Mouse (Mus musculus) midbrain, embryonic 12.5 days (tissue): Measurements from ENCODE around the gene Ddx5. TPM values are rescaled to one million over a fixed set of nuclear protein-coding genes. Genes with fewer than 3 reads are reported as not detected.

Experiments
- ATAC-seq: fragments of 200-750 bp; cut with Nextera tagmentation; 2 replicates; pipeline ENCODE4 v1.8.0; 2017; ENCODE audit warnings: low read depth, moderate TSS enrichment, moderate library complexity; ENCODE audit not compliant: low FRiP score
- H3K27ac ChIP-seq: fragments of 300-500 bp; sonication (generic); replicated peaks from 2 replicates; pipeline ENCODE4 v1.5.1; 2016; ENCODE audit warnings: mild to moderate bottlenecking
- H3K27me3 ChIP-seq: fragments of 300-500 bp; sonication (generic); 2 replicates; pipeline ENCODE4 v1.6.1; 2016; ENCODE audit warnings: mild to moderate bottlenecking
- H3K36me3 ChIP-seq: fragments of 300-500 bp; sonication (generic); 2 replicates; pipeline ENCODE4 v1.6.1; 2016
- H3K4me1 ChIP-seq: fragments of 300-500 bp; sonication (generic); 2 replicates; pipeline ENCODE4 v1.6.1; 2016
- H3K4me2 ChIP-seq: fragments of 300-500 bp; sonication (generic); replicated peaks from 2 replicates; pipeline ENCODE4 v1.6.1; 2016; ENCODE audit warnings: mild to moderate bottlenecking, moderate library complexity
- H3K4me3 ChIP-seq: fragments of 300-500 bp; sonication (generic); 2 replicates; pipeline ENCODE4 v1.5.1; 2016; ENCODE audit warnings: mild to moderate bottlenecking
- H3K9ac ChIP-seq: fragments of 300-500 bp; sonication (generic); replicated peaks from 2 replicates; pipeline ENCODE4 v1.6.1; 2016; ENCODE audit warnings: mild to moderate bottlenecking, moderate library complexity
- H3K9me3 ChIP-seq: fragments of 300-500 bp; sonication (generic); 2 replicates; pipeline ENCODE4 v1.6.1; 2016; ENCODE audit warnings: mild to moderate bottlenecking
- WGBS: fragments of 180-500 bp; shearing (Covaris S2); methylation state at CpG from one replicate; pipeline ENCODE4 v1.1.7; 2016; 5-methylcytosine and 5-hydroxymethylcytosine counted together
- polyA plus RNA-seq: library from polyadenylated mRNA; unstranded; fragments of >200 nt; fragmentation: Nextera tagmentation; extraction: Ambion mirVana; gene quantifications from 2 replicates; pipeline ENCODE4 v1.2.1, GENCODE M21; 2016

Ddx5 gene
- 486 TPM in 2 replicates for polyA plus RNA-seq

- peaks cover 24% of the 10 kb centered on the region for H3K4me1 ChIP-seq
- no peaks in the 10 kb centered on the region for H3K9me3 ChIP-seq
- H3K27me3 ChIP-seq, result no peaks in the 10 kb centered on the region
- WGBS, result 0% methylated on average over 58 of the region's 58 CpGs
- peak within 1 kb of the TSS; percentile 97 for H3K4me3 ChIP-seq
- ATAC-seq, result peak; percentile 91
- H3K36me3 ChIP-seq, result peaks cover 42% of the 10 kb centered on the region
- peak within 1 kb of the TSS; percentile 99 for H3K9ac ChIP-seq
- peak within 1 kb of the TSS; percentile 98 for H3K27ac ChIP-seq
- H3K4me2 ChIP-seq, result peak within 1 kb of the TSS; percentile 72
Measured at GRCm38 (mm10) chr11:106788775-106789459, at the start of gene Ddx5, which contains the start of gene Cep95. Gene Ddx5, minus strand, starts transcription at chr11:106789185. Gene Cep95, plus strand, starts transcription at chr11:106789252.

- 98% methylated on average over 7 of the region's 7 CpGs for WGBS
- no peak overlapping the region for H3K4me3 ChIP-seq
- no peak for ATAC-seq
- no peak overlapping the region for H3K9ac ChIP-seq
- no peaks in the 10 kb centered on the region for H3K4me1 ChIP-seq
- H3K27me3 ChIP-seq, result no peaks in the 10 kb centered on the region
- no peaks in the 10 kb centered on the region for H3K9me3 ChIP-seq
- H3K4me2 ChIP-seq, result no peak overlapping the region
- H3K36me3 ChIP-seq, result peaks cover 68% of the 10 kb centered on the region
- no peak overlapping the region for H3K27ac ChIP-seq
Measured at GRCm38 (mm10) chr11:106828079-106828478, 39.1 kb upstream of the Ddx5 start.

DNA sequence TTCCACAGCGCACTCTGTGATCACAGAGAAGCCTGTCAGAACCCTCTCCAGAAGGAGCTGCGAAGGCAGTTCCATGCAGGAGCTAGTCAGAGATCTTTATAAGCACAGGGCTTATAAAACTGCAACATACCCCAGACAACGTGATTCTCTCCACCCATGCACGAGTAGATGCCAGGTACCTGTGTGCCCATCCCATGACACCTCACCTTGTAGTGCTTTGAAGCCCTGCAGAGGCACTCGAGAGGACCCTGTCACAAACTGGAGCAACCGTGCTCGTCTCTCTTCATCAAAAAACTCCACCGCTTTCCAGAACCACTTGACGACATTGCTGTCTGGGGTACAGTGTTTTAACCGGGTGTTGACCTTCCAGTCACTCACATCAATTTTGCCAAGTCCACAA lies 35.4 kb upstream of the Ddx5 start:
- Histone ChIP-seq H3K27ac (no peak overlapping the region), H3K9ac (no peak overlapping the region), H3K27me3 (no peaks in the 10 kb centered on the region), H3K4me1 (no peaks in the 10 kb centered on the region), H3K4me2 (no peak overlapping the region), H3K9me3 (no peaks in the 10 kb centered on the region), H3K36me3 (peaks cover 72% of the 10 kb centered on the region), H3K4me3 (no peak overlapping the region)
- no peak for ATAC-seq
- WGBS, result 94% methylated on average over 10 of the region's 10 CpGs

GRCm38 (mm10) chr11:106823741-106824140 lies 34.8 kb upstream of the Ddx5 start:
- Histone ChIP-seq H3K9ac (no peak overlapping the region), H3K4me1 (no peaks in the 10 kb centered on the region), H3K27me3 (no peaks in the 10 kb centered on the region), H3K4me3 (no peak overlapping the region), H3K9me3 (no peaks in the 10 kb centered on the region), H3K27ac (no peak overlapping the region), H3K4me2 (no peak overlapping the region), H3K36me3 (peaks cover 75% of the 10 kb centered on the region)
- 96% methylated on average over 8 of the region's 8 CpGs for WGBS
- ATAC-seq, result no peak

- H3K36me3 ChIP-seq, result peaks cover 73% of the 10 kb centered on the region
- no peak overlapping the region for H3K4me2 ChIP-seq
- ATAC-seq, result no peak
- no peaks in the 10 kb centered on the region for H3K4me1 ChIP-seq
- H3K4me3 ChIP-seq, result no peak overlapping the region
- no peaks in the 10 kb centered on the region for H3K9me3 ChIP-seq
- H3K27ac ChIP-seq, result no peak overlapping the region
- WGBS, result 85% methylated on average over 5 of the region's 5 CpGs
- H3K27me3 ChIP-seq, result no peaks in the 10 kb centered on the region
- H3K9ac ChIP-seq, result no peak overlapping the region
Measured at GRCm38 (mm10) chr11:106822911-106823310, 33.9 kb upstream of the Ddx5 start.

- 94% methylated on average over 8 of the region's 8 CpGs for WGBS
- Histone ChIP-seq H3K36me3 (peaks cover 72% of the 10 kb centered on the region), H3K27me3 (no peaks in the 10 kb centered on the region), H3K9ac (no peak overlapping the region), H3K9me3 (no peaks in the 10 kb centered on the region), H3K27ac (no peak overlapping the region), H3K4me1 (no peaks in the 10 kb centered on the region), H3K4me2 (no peak overlapping the region), H3K4me3 (no peak overlapping the region)
- ATAC-seq, result no peak
Measured at GRCm38 (mm10) chr11:106822491-106822890, 33.5 kb upstream of the Ddx5 start.

DNA sequence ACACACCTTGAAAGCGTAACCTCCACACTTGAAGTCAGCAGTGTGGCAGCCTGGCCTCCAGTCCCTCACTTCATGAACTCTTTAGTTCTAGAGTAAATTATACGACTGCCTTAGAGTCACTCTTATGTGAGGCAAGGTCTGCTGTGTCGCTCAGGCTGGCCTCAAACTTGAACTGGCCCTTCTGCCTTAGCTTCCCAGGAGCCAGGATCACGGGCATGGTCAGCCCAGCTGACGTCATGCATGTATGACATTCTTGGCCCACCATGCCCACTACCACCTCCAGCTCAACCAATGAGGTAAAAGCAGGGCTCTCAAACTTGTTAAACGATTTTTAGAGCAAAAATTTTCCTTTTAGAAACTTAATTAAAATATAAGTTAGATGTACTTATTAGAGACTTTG lies 32.4 kb upstream of the Ddx5 start:
- Histone ChIP-seq H3K4me3 (no peak overlapping the region), H3K36me3 (peaks cover 76% of the 10 kb centered on the region), H3K4me1 (no peaks in the 10 kb centered on the region), H3K9ac (no peak overlapping the region), H3K9me3 (no peaks in the 10 kb centered on the region), H3K27ac (no peak overlapping the region), H3K4me2 (no peak overlapping the region), H3K27me3 (no peaks in the 10 kb centered on the region)
- 88% methylated on average over 6 of the region's 6 CpGs for WGBS
- no peak for ATAC-seq

GRCm38 (mm10) chr11:106820972-106821371 lies 32.0 kb upstream of the Ddx5 start:
- no peak for ATAC-seq
- Histone ChIP-seq H3K27me3 (no peaks in the 10 kb centered on the region), H3K9ac (no peak overlapping the region), H3K36me3 (peaks cover 76% of the 10 kb centered on the region), H3K9me3 (no peaks in the 10 kb centered on the region), H3K27ac (no peak overlapping the region; the same call in 1 of the 2 replicates), H3K4me3 (no peak overlapping the region), H3K4me1 (no peaks in the 10 kb centered on the region), H3K4me2 (no peak overlapping the region)
- WGBS, result 81% methylated on average over 4 of the region's 4 CpGs

GRCm38 (mm10) chr11:106820252-106820651 lies 31.3 kb upstream of the Ddx5 start:
- peaks cover 83% of the 10 kb centered on the region for H3K36me3 ChIP-seq
- WGBS, result 86% methylated on average over 6 of the region's 6 CpGs
- no peak overlapping the region for H3K9ac ChIP-seq
- no peaks in the 10 kb centered on the region for H3K27me3 ChIP-seq
- no peak overlapping the region for H3K4me2 ChIP-seq
- no peak for ATAC-seq
- H3K4me3 ChIP-seq, result no peak overlapping the region
- H3K4me1 ChIP-seq, result no peaks in the 10 kb centered on the region
- no peaks in the 10 kb centered on the region for H3K9me3 ChIP-seq
- H3K27ac ChIP-seq, result no peak overlapping the region

GRCm38 (mm10) chr11:106819595-106819994 lies 30.6 kb upstream of the Ddx5 start:
- 93% methylated on average over 9 of the region's 9 CpGs for WGBS

DNA sequence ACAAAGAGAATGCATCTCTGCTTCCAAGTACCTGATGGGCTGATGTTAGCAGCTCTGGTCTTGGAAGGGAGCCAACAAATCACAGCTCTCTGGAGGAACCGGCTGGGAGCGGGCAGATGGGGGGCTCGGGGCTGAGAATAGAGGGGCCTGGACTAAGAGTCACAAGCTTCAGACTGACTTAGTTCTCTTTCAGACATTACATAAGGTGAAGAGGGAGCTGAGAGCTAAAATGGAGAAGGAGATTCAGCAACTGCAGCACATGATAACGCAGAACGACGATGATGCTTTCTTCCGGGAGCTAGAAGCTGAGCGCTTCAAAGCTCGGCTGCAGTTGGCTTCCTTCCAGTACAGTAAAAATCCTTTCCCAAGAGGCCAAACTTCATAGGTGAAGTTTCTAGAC lies 29.4 kb upstream of the Ddx5 start:
- Histone ChIP-seq H3K9ac (no peak overlapping the region), H3K9me3 (no peaks in the 10 kb centered on the region), H3K27ac (no peak overlapping the region), H3K4me1 (no peaks in the 10 kb centered on the region), H3K27me3 (no peaks in the 10 kb centered on the region), H3K4me2 (no peak overlapping the region), H3K36me3 (peaks cover 89% of the 10 kb centered on the region), H3K4me3 (no peak overlapping the region)
- ATAC-seq, result no peak
- WGBS, result 87% methylated on average over 9 of the region's 9 CpGs

More at GRCm38 (mm10) chr11:106819595-106819994, 30.6 kb upstream of the Ddx5 start:
- Histone ChIP-seq H3K27me3 (no peaks in the 10 kb centered on the region), H3K4me3 (no peak overlapping the region), H3K27ac (no peak overlapping the region), H3K4me2 (no peak overlapping the region), H3K4me1 (no peaks in the 10 kb centered on the region), H3K36me3 (peaks cover 86% of the 10 kb centered on the region), H3K9me3 (no peaks in the 10 kb centered on the region), H3K9ac (no peak overlapping the region)
- no peak for ATAC-seq

GRCm38 (mm10) chr11:106817808-106818207 lies 28.8 kb upstream of the Ddx5 start:
- WGBS, result 88% methylated on average over 6 of the region's 6 CpGs
- Histone ChIP-seq H3K9ac (no peak overlapping the region), H3K27me3 (no peaks in the 10 kb centered on the region), H3K27ac (no peak overlapping the region), H3K4me3 (no peak overlapping the region), H3K9me3 (no peaks in the 10 kb centered on the region), H3K4me2 (no peak overlapping the region), H3K36me3 (peaks cover 90% of the 10 kb centered on the region), H3K4me1 (no peaks in the 10 kb centered on the region)
- ATAC-seq, result no peak

DNA sequence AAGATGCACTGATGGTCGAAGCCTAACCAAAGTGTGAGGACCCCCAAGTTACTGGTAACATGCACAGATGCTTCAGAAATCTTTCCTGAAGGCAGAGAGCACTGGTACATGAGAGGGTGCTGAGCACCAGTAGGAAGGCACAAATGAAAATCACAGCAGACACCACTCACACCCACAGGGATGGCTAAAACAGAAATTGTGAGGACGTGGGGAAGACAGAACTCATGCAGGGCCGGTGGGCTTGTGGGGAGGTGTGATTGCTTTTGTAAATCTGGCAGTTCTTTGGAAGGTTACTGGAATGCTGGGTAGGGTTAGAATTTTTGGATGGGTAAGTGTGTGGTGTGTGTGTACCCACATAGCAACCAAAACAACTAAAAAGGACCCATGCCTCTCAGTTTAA lies 28.2 kb upstream of the Ddx5 start:
- Histone ChIP-seq H3K9ac (no peak overlapping the region), H3K27me3 (no peaks in the 10 kb centered on the region), H3K27ac (no peak overlapping the region), H3K4me1 (no peaks in the 10 kb centered on the region), H3K9me3 (no peaks in the 10 kb centered on the region), H3K36me3 (peaks cover 90% of the 10 kb centered on the region), H3K4me2 (no peak overlapping the region), H3K4me3 (no peak overlapping the region)
- no peak for ATAC-seq
- WGBS, result 88% methylated on average over 3 of the region's 3 CpGs
